Mouse (Mus musculus) left cerebral cortex, postnatal 4 days (tissue): ENCODE measurements at regions not wholly inside any gene's neighbourhood (a gene's known extent, or its start where the extent isn't known, plus 50 kb on each side); places are given as distances from the start of the nearest gene placed in this dataset.
A peak's percentile ranks its signal among the peaks of the same experiment; 100 is the strongest.

Experiments used
- DNase-seq: peaks from one replicate; pipeline ENCODE4 v3.0.0-alpha.2; 2022
- intact Hi-C: fragments of 180-260 bp; cut with DNase I; formaldehyde crosslinking; loops from one replicate; pipeline ENCODE4 v1.15.1; 2025

DNA sequence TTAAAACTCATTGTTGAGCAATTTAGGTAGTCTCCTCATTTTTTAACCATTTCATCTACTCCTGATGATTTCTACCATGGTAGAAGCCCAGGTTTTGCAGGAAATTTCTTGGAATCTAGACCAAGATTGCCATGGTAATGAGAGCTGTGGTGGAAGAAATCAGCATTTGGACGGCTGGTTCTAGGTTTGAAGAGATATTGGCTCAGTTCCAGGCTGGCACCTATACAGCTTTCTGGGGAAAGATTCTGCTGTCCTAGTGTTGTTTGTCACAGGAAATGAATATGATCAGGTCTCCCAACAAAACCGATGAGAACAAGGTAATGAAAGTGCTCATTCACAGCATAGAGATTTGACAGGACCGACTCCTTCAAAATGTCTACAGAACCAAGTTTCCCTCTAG, 6766.4 kb upstream of the Gm7489 start:
- intact Hi-C loops, result no loop called here
- DNase-seq, result peak; percentile 23
